18 mouse cellular contexts compared by ENCODE assay signal in the genomic region with DNA sequence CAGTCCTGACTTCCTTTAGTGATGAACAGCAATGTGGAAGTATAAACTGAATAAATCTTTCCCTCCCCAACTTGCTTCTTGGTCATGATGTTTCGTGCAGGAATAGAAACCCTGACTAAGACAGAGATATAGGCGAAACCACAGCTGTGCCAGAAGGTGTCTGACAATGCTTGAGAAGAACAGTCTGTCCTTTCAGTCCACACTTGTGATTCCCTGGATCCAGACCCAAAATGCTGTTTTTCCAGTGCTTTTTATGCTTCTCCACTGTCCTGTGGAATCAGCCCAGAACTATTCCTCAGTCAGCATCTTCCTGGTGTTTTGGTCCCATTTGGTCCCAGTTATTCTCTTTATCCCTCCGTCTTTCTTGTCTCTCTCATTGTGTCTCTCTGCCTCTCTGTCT.
DNase-seq lines count a peak whose midpoint lies in the region; ATAC-seq lines count a peak whose summit lies in the region.
"Had no signal": no experiment of that assay in that cellular context is flagged by ENCODE, and none has a peak within 500 bp of the region (broad histone marks: within the 10 kb centered on the region; RNA-seq: fewer than 3 reads in every experiment).

No protein-coding gene starts in this region.

- peak; percentile 87 for ATAC-seq in frontal cortex, adult (ENCODE audit: low TSS enrichment)
- ATAC-seq: forebrain, embryonic 13.5 days; forebrain, embryonic 15.5 days had no signal

- DNase-seq in frontal cortex, postnatal 10 days (ENCODE audit: low spot score in 2 of 2): no peak
- DNase-seq in frontal cortex, postnatal 36 days (ENCODE audit: low spot score in 2 of 2): peak; percentile 6 to 13
- no peak for DNase-seq in frontal cortex, postnatal 25 days (ENCODE audit: low spot score in 2 of 2)
- peak; percentile 16 for DNase-seq in right cerebral cortex, adult 18-20 months
- no peak for DNase-seq in right cerebral cortex, postnatal 4 days
- DNase-seq in telencephalon, adult 2 months (ENCODE audit: low read depth, low spot score): peak; percentile 39
- DNase-seq in ovary, postnatal 36 days (ENCODE audit: low spot score): no peak
- DNase-seq: adrenal gland, adult 2 months; adrenal gland, postnatal 10 days; adrenal gland, postnatal 25 days; cerebellum, adult 11-12 months; cerebellum, adult 2 months; cerebellum, adult 9-10 months; cerebellum, postnatal 10 days; cerebellum, postnatal 25 days had no signal

Comparison
In these comparisons a context has a peak if more than half of its experiments do, and no peak if none do; other contexts are left out.
1. DNase-seq: peak in frontal cortex, postnatal 36 days (2 of 2), right cerebral cortex, adult 18-20 months (single experiment) and telencephalon, adult 2 months (single experiment); none in frontal cortex, postnatal 10 days (0 of 2), frontal cortex, postnatal 25 days (0 of 2), right cerebral cortex, postnatal 4 days (single experiment) and ovary, postnatal 36 days (single experiment).